Mouse (Mus musculus) ES-Bruce4 (cell line): ENCODE results near the gene Gm13083. TPM values are rescaled to one million over a fixed set of nuclear protein-coding genes. Genes with fewer than 3 reads are reported as not detected.
"Not testable (repeated sequence)": the region's sequence is repeated elsewhere in the genome, so short reads cannot be mapped to it uniquely, and the experiment has no call there.

Experiments used
- H3K27ac ChIP-seq: 2 replicates; pipeline ENCODE4 v1.5.1; 2012; ENCODE audit warnings: low read length, inconsistent platforms; ENCODE audit not compliant: insufficient read depth
- H3K27me3 ChIP-seq: 2 replicates; pipeline ENCODE4 v1.6.1; 2012; ENCODE audit warnings: mild to moderate bottlenecking, low read length, inconsistent platforms; ENCODE audit not compliant: control insufficient read depth, poor library complexity, insufficient read depth, severe bottlenecking
- H3K36me3 ChIP-seq: 2 replicates; pipeline ENCODE4 v1.6.1; 2012; ENCODE audit warnings: inconsistent platforms, mild to moderate bottlenecking, low read length, moderate library complexity; ENCODE audit not compliant: control insufficient read depth, poor library complexity, insufficient read depth, severe bottlenecking
- H3K4me1 ChIP-seq: one replicate; pipeline ENCODE4 v1.8.1; 2011; ENCODE audit warnings: low read length; ENCODE audit not compliant: control insufficient read depth, insufficient read depth
- H3K4me3 ChIP-seq: 2 replicates; pipeline ENCODE4 v1.5.1; 2011; ENCODE audit warnings: low read depth, mild to moderate bottlenecking, low read length
- H3K9ac ChIP-seq: 2 replicates; pipeline ENCODE4 v1.6.1; 2012; ENCODE audit warnings: low read depth, mild to moderate bottlenecking, inconsistent platforms; ENCODE audit not compliant: poor library complexity, severe bottlenecking
- H3K9me3 ChIP-seq: replicated peaks from 2 replicates; pipeline ENCODE4 v1.6.1; 2012; ENCODE audit warnings: mild to moderate bottlenecking, low read length, inconsistent platforms; ENCODE audit not compliant: control insufficient read depth, poor library complexity, insufficient read depth, severe bottlenecking
- polyA plus RNA-seq: library from polyadenylated mRNA; stranded (reverse); fragments of >200 nt; gene quantifications from 2 replicates; pipeline ENCODE4 v1.2.4, GENCODE M21; 2011; ENCODE audit warnings: low read depth; ENCODE audit not compliant: missing spikeins, insufficient read depth, insufficient read length

The Gm13083 gene
- polyA plus RNA-seq, result not detected in 2 replicates

GRCm38 (mm10) chr4:143614703-143615102 is at the start of gene Gm13083:
Gm13083 (plus strand) TSS chr4:143615003.
- H3K4me1 ChIP-seq, H3K9ac ChIP-seq, H3K9me3 ChIP-seq, H3K27ac ChIP-seq, H3K27me3 ChIP-seq, H3K4me3 ChIP-seq, H3K36me3 ChIP-seq: not testable (repeated sequence)

DNA sequence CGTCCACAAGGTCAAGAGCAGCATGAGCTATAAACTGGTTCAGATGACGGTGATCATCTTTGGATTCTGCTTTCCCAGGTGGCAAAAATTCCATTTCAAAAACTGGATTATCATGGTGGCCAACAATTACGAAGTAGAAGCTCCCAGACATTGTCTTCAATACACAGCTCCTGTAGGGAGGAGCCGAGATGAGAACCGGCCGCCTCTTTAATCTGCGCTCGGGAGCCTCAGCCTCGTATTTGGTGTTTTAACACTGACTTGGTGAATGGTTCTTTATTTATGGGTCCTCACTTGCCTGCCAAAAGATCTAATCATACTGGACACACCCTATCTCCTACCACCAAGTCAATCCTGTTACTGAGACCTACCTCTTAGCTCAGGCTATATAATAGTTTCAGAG is 2.9 kb upstream of the Gm13083 start:
- not testable (repeated sequence) for H3K4me3 ChIP-seq, H3K9me3 ChIP-seq, H3K4me1 ChIP-seq, H3K36me3 ChIP-seq, H3K9ac ChIP-seq, H3K27me3 ChIP-seq, H3K27ac ChIP-seq

GRCm38 (mm10) chr4:143618101-143618500 is 3.3 kb downstream of the Gm13083 start:
- H3K27me3 ChIP-seq, H3K27ac ChIP-seq, H3K4me3 ChIP-seq, H3K9me3 ChIP-seq, H3K9ac ChIP-seq, H3K36me3 ChIP-seq, H3K4me1 ChIP-seq: not testable (repeated sequence)

DNA sequence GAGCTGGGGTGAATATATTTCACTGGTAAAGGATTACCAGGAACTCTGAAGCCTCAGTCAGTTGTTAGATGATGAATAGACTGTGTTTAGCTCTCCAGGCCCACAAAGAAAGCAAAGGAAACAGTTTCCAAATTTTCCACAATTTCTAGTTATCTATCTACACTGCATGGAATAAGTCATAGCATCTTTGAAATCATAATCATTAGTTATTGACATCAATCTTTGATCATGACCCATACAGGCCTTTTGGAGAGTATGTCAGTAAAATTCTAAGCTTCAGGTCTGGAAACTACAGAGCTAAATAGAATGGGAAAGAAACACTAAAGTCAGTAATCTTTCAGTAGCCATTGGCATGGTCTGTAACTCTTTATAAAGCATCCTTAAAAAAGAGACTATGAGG is 42.3 kb downstream of the Gm13083 start, which contains the start of gene Gm13088:
Gene Gm13088, minus strand, starts transcription at position 101 of the 400 bp plus-strand sequence.
- not testable (repeated sequence) for H3K27ac ChIP-seq, H3K36me3 ChIP-seq, H3K9ac ChIP-seq, H3K4me1 ChIP-seq, H3K9me3 ChIP-seq, H3K4me3 ChIP-seq, H3K27me3 ChIP-seq

Other genes starting within 250 kb of the Gm13083 start
- 2.0 and 2.1 TPM in 2 replicates for gene Pramel1, start 220.6 kb upstream of the Gm13083 start, polyA plus RNA-seq
- gene Pramef8, start 202.6 kb upstream of the Gm13083 start, polyA plus RNA-seq, result 15.5 and 21.7 TPM in 2 replicates
- gene Oog4, start 164.7 kb upstream of the Gm13083 start, polyA plus RNA-seq, result not detected in 2 replicates
- gene Gm13043, start 103.7 kb upstream of the Gm13083 start, polyA plus RNA-seq, result 0.28 and 0.53 TPM in 2 replicates
- gene Gm13040, start 79.0 kb upstream of the Gm13083 start, polyA plus RNA-seq, result not detected in 2 replicates
- gene BC080695, start 63.3 kb upstream of the Gm13083 start, polyA plus RNA-seq, result not detected in 2 replicates
- not detected in 2 replicates for gene Gm13057, start 63.3 kb upstream of the Gm13083 start, polyA plus RNA-seq
- not detected in 2 replicates for gene Gm13088, start 42.2 kb downstream of the Gm13083 start, polyA plus RNA-seq
- not detected in 2 replicates for gene Gm13089, start 87.7 kb downstream of the Gm13083 start, polyA plus RNA-seq
- gene Gm13078, start 104.5 kb downstream of the Gm13083 start, polyA plus RNA-seq, result not detected in 2 replicates
- gene Gm13023, start 174.3 kb downstream of the Gm13083 start, polyA plus RNA-seq, result not detected in 2 replicates
- gene Gm13084, start 201.1 kb downstream of the Gm13083 start, polyA plus RNA-seq, result not detected in 2 replicates
- not detected in 2 replicates for gene Gm13103, start 231.5 kb downstream of the Gm13083 start, polyA plus RNA-seq